Mouse (Mus musculus) lung, postnatal 36 days (tissue): ENCODE results near the gene Rpl31.

ENCODE experiments used
- DNase-seq: peaks from one replicate; pipeline ENCODE4 v3.0.0; 2022; ENCODE audit warnings: mixed read lengths

Rpl31 gene

GRCm38 (mm10) chr1:39367601-39368266 is at the start of gene Rpl31:
Gene Rpl31, plus strand, starts transcription at chr1:39367842.
- peak; percentile 99 for DNase-seq

- DNase-seq: peak; percentile 69
These were observed 49.7 kb upstream of the Rpl31 start for GRCm38 (mm10) chr1:39317935-39318334.

GRCm38 (mm10) chr1:39318870-39319269 is 48.8 kb upstream of the Rpl31 start:
- no peak for DNase-seq

- no peak for DNase-seq
These were observed 45.7 kb upstream of the Rpl31 start for GRCm38 (mm10) chr1:39321954-39322353.

DNA sequence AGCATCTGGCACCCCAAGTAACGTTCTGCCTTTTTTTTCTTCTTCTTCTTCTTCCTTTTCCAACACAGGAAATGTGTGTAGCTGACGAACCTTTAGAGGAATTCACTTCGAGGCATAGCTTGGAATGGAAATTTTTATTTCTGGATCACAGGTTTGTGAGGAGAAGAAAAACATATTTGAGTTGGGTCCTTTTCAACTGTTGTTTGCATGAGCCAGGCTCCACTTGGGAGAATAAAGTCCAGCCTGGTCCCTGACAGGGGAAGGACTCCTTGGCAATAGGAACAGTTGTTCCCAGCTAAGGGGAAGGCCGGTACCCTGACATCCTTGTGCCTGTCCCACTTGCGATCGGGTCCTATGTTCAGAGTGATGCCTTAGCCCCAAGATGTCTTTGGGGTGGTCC is 42.4 kb upstream of the Rpl31 start:
- DNase-seq: no peak

DNA sequence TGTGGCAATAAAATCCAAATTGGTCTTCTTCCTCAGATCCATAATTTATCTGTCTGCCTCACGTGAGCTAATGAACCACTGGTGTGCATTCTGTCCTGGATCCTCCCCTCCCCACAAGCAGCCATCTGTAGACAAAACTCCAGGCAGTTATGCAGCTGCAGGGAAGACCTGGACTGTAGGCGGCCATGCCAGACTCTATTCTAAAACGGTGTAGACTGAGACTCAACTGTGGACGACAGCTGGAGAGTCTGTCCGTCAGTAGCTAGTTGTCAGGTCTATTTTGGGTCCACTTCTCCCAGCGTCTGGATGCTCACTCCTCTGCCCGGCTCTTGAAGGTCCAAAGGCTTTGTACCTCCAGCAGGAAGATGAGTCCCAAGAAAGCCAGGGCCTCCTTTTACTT is 40.1 kb upstream of the Rpl31 start:
- DNase-seq: no peak

- DNase-seq: no peak
These were observed 36.6 kb upstream of the Rpl31 start for GRCm38 (mm10) chr1:39330857-39331594.

DNA sequence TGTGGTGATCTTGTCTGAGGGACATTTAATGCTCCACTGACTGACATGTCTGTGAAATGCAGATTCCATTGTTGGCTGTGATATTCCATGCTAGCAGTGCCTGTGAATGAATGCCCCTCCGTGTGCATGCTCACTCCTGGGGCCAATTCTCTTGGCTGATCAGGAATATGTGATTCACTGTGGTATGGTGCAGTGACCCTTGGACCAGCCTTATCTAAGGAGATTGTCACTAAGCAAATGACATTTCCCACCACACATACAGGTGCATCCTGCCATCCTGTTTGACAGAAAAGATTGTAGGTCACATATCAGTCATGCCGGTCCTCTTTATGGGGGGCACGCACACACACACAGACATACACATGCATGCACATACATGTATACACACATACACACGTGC is 35.2 kb upstream of the Rpl31 start:
- no peak for DNase-seq

- DNase-seq: no peak
These were observed 32.0 kb upstream of the Rpl31 start for GRCm38 (mm10) chr1:39335561-39336196.

DNA sequence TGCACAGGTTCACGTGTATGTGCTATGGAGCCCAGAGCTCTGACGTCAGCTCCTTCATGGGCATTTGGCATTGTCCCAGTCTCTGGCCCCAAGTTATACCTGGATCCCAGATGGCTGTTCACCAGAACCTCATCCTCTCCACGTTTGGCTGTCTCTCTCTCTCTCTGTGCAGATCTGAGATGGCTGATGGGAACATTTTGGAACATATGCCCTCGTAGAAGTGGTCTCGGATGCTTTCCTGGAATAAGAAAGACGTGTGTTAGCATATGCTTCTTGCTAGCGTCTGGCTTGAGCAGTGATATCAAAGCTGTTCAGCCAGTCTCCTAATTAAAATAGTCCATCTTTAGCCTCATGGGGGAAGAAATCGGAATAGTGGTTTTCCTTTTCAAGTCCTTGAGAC is 30.9 kb upstream of the Rpl31 start:
- DNase-seq: peak; percentile 12

DNA sequence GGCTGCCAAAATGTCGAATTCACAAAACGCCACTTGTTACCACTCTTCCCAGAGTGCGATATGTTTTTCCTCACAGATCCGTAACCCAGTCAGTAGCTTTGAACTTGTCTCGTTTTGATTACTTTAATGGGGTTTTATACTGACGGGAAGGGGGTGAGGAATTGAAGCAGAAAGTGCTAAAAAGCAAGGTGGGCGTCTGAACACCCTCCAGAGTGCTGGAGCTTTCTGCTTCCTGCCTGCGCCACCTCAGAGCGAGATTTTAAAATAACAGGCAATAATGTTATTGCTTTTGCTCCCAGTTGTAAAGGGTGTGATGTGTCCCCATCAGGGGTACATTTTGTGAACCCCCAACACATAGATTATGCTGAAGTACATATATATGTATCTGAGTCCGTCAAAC is 28.8 kb upstream of the Rpl31 start:
- no peak for DNase-seq

DNA sequence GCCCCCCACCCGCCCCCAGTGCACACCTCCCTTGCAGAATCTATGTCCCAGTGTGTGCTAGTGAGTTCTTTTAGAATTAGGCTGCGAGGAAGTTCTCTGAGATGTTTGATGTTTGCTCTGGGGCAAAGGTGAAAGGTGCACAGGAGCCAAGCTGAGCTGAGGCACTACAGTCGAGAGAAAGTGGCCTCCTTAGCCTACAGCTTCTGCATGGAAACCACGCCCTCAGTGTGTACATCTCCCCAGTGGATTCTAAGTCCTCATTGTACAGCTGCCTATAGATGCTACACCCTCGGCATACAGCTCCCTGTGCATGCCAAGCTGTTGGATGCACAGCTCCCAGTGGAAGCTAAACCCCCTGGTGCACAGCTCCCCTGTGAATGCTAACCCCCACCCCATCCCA is 28.2 kb upstream of the Rpl31 start:
- no peak for DNase-seq

GRCm38 (mm10) chr1:39340156-39340555 is 27.5 kb upstream of the Rpl31 start:
- DNase-seq: no peak

GRCm38 (mm10) chr1:39340647-39341046 is 27.0 kb upstream of the Rpl31 start:
- DNase-seq: peak; percentile 80

DNA sequence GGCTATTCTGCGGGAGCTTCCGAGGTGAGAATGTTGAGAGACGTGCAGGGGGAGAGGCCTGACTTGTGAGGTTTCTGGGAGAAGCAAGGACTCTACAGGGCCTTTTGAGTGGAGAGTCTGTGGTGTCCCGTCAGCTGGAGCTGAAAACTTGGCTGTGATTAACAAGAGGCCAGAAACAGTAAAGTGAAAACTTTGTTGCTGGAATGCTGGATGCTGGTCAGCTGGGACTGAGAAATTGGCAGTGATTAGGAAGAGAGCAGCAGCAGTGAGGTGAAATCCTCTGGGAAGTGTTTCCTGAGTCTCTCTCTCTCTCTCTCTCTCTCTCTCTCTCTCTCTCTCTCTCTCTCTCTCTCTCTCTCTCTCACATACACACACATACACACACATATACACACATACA is 25.8 kb upstream of the Rpl31 start:
- no peak for DNase-seq

DNA sequence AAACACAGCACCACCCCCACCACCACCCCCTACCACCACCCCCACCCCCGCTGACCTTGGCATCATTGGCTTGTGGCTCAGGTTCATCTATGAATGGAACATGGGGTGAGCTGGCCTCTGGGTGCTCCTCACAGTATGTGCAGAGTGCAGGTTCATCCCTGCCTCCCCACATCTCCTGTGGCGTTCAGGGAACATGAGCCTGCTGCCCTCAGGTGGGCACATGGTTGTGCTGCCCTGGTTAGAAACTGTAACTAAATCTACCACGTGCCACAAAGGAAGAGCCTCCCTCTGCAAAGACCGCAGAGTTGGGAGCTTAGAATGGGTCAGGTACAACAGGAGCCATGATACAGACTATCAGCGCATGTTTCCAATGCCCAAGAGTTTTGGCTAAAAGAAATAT is 24.4 kb upstream of the Rpl31 start:
- DNase-seq: no peak

DNA sequence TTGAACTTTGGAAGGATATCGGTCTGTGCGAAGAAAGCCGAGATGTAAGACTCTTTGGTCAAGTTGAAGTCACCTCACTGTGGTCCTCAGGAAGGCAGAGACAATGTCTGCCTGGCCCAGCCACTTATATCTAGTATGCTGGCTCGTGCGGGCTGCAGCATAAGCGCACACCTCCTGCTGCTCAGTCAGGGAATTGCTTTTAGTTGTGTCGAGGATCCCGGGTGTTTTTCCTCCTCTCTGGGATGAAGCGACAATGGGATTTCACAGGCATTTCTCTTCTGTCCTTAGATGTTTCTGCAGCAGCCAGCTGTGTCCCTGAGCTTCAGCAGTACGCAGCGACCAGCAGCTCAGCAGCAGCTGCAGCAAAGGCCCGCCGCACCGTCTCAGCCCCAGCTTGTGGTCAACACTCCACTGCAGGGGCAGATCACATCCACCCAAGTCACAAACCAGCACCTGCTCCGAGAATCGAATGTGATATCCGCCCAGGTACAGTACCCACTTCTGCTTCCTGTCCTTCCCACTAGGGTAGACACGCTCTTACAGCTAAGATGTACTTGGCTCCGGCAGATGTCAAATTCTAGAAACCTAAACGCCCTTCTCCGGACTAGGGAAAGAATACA is 22.6 kb upstream of the Rpl31 start:
- no peak for DNase-seq

DNA sequence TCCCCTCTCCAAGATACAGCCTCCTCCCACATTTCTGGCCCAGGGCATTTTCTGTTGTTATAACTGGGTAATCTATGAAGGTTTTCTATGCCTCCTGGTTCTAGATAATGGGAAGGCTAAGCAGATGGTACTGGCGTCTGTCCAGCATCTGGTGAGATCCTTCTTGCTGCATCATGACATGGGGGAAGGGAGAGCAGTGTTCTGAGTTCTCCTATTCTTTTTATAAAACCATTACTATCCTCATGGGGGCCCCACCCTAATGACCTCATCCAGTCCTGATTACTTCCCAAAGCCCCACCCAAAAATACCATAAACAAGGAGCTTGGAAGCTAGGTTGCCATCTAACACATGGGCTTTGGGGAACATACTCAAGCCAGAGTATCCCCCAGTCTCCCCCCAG is 18.6 kb upstream of the Rpl31 start:
- peak; percentile 80 for DNase-seq

- DNase-seq: no peak
These were observed 18.2 kb upstream of the Rpl31 start for GRCm38 (mm10) chr1:39349427-39349826.

- no peak for DNase-seq
These were observed 5.7 kb upstream of the Rpl31 start for GRCm38 (mm10) chr1:39361754-39362514.

GRCm38 (mm10) chr1:39362515-39362893 is 5.1 kb upstream of the Rpl31 start:
- DNase-seq: peak; percentile 35

DNA sequence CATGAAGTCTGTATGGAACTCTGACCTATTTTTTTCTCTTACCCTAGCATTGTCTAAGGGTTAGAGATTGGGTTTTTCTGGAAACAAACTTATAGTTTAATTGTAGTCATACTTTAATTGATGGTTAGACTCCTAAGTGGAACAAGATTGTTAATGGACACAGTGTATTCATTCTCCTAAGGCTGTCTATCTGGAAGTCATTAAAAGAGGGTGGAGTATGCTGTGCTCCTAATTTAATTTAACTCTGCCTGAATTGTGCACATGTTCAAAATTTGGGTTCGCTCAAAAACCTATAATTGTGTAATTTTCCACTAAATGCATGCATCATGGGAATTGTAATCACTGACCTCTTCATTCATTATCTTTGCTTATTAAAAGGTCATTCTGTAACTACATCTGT is 2.1 kb upstream of the Rpl31 start:
- DNase-seq: no peak

GRCm38 (mm10) chr1:39367045-39367444 is 597 bp upstream of the Rpl31 start:
- DNase-seq: no peak
